Mouse (Mus musculus) intestine, embryonic 15.5 days (tissue): Measurements from ENCODE around the gene Pdzrn3. TPM values are rescaled to one million over a fixed set of nuclear protein-coding genes. Genes with fewer than 3 reads are reported as not detected.

Source experiments
- ATAC-seq: fragments of 200-750 bp; cut with Nextera tagmentation; 2 replicates; pipeline ENCODE4 v1.8.0; 2017; ENCODE audit warnings: moderate TSS enrichment, moderate library complexity
- H3K27ac ChIP-seq: fragments of 300-500 bp; sonication (generic); 2 replicates; pipeline ENCODE4 v1.5.1; 2015; ENCODE audit warnings: mild to moderate bottlenecking, inconsistent platforms
- H3K27me3 ChIP-seq: fragments of 300-500 bp; sonication (generic); replicated peaks from 2 replicates; pipeline ENCODE4 v1.6.1; 2015; ENCODE audit warnings: inconsistent platforms
- H3K36me3 ChIP-seq: fragments of 300-500 bp; sonication (generic); 2 replicates; pipeline ENCODE4 v1.6.1; 2015; ENCODE audit warnings: inconsistent platforms
- H3K4me1 ChIP-seq: fragments of 300-500 bp; sonication (generic); replicated peaks from 2 replicates; pipeline ENCODE4 v1.6.1; 2015; ENCODE audit warnings: inconsistent platforms
- H3K4me2 ChIP-seq: fragments of 300-500 bp; sonication (generic); replicated peaks from 2 replicates; pipeline ENCODE4 v1.6.1; 2015; ENCODE audit warnings: mild to moderate bottlenecking, inconsistent platforms
- H3K4me3 ChIP-seq: fragments of 300-500 bp; sonication (generic); replicated peaks from 2 replicates; pipeline ENCODE4 v1.5.1; 2015; ENCODE audit warnings: inconsistent platforms
- H3K9ac ChIP-seq: fragments of 300-500 bp; sonication (generic); 2 replicates; pipeline ENCODE4 v1.6.1; 2015; ENCODE audit warnings: inconsistent platforms
- H3K9me3 ChIP-seq: fragments of 300-500 bp; sonication (generic); 2 replicates; pipeline ENCODE4 v1.6.1; 2016; ENCODE audit warnings: inconsistent platforms
- WGBS: fragments of 180-500 bp; shearing (Covaris S2); methylation state at CpG from one replicate; pipeline ENCODE4 v1.1.7; 2015; 5-methylcytosine and 5-hydroxymethylcytosine counted together
- polyA plus RNA-seq: library from polyadenylated mRNA; unstranded; fragments of >200 nt; fragmentation: Nextera tagmentation; extraction: Ambion mirVana; gene quantifications from 2 replicates; pipeline ENCODE4 v1.2.1, GENCODE M21; 2015

The Pdzrn3 gene
- polyA plus RNA-seq, 1 experiment from 2014 or later = 10.3 TPM

- no peaks in the 10 kb centered on the region for H3K9me3 ChIP-seq
- no peak overlapping the region for H3K4me3 ChIP-seq
- H3K27ac ChIP-seq = no peak overlapping the region
- H3K36me3 ChIP-seq = no peaks in the 10 kb centered on the region
- peaks cover 10% of the 10 kb centered on the region; the same call in 1 of the 2 replicates for H3K4me1 ChIP-seq
- no peaks in the 10 kb centered on the region for H3K27me3 ChIP-seq
- ATAC-seq = no peak
- WGBS = 90% methylated on average over 15 of the region's 15 CpGs
- no peak overlapping the region for H3K9ac ChIP-seq
- H3K4me2 ChIP-seq = no peak overlapping the region
Measured at GRCm38 (mm10) chr6:101297563-101298520, 79.9 kb downstream of the Pdzrn3 start.

- Histone ChIP-seq H3K4me1 (peaks cover 11% of the 10 kb centered on the region; the same call in 1 of the 2 replicates), H3K36me3 (no peaks in the 10 kb centered on the region), H3K9me3 (no peaks in the 10 kb centered on the region), H3K27ac (no peak overlapping the region), H3K27me3 (no peaks in the 10 kb centered on the region), H3K4me2 (no peak overlapping the region), H3K4me3 (no peak overlapping the region), H3K9ac (no peak overlapping the region)
- 82% methylated on average over 8 of the region's 8 CpGs for WGBS
- ATAC-seq = no peak
Measured at GRCm38 (mm10) chr6:101296997-101297396, 80.7 kb downstream of the Pdzrn3 start.

- no peaks in the 10 kb centered on the region for H3K27me3 ChIP-seq
- no peak overlapping the region for H3K9ac ChIP-seq
- no peak overlapping the region for H3K27ac ChIP-seq
- no peak overlapping the region for H3K4me2 ChIP-seq
- H3K36me3 ChIP-seq = no peaks in the 10 kb centered on the region
- peaks cover 11% of the 10 kb centered on the region; the same call in 1 of the 2 replicates for H3K4me1 ChIP-seq
- no peak overlapping the region for H3K4me3 ChIP-seq
- H3K9me3 ChIP-seq = no peaks in the 10 kb centered on the region
- WGBS = 77% methylated on average over 8 of the region's 8 CpGs
- ATAC-seq = no peak
Measured at GRCm38 (mm10) chr6:101296280-101296679, 81.4 kb downstream of the Pdzrn3 start.

- Histone ChIP-seq H3K27me3 (no peaks in the 10 kb centered on the region), H3K9me3 (no peaks in the 10 kb centered on the region), H3K36me3 (no peaks in the 10 kb centered on the region), H3K4me3 (no peak overlapping the region), H3K4me2 (no peak overlapping the region), H3K9ac (no peak overlapping the region), H3K27ac (no peak overlapping the region), H3K4me1 (peaks cover 15% of the 10 kb centered on the region)
- peak; percentile 88 for ATAC-seq
- 40% methylated on average over 12 of the region's 12 CpGs for WGBS
Measured at GRCm38 (mm10) chr6:101293036-101293572, 84.6 kb downstream of the Pdzrn3 start.

- H3K36me3 ChIP-seq = no peaks in the 10 kb centered on the region
- 58% methylated on average over 2 of the region's 2 CpGs for WGBS
- H3K27ac ChIP-seq = no peak overlapping the region
- H3K4me1 ChIP-seq = peaks cover 20% of the 10 kb centered on the region
- no peak overlapping the region for H3K4me3 ChIP-seq
- no peaks in the 10 kb centered on the region for H3K9me3 ChIP-seq
- H3K4me2 ChIP-seq = no peak overlapping the region
- no peaks in the 10 kb centered on the region for H3K27me3 ChIP-seq
- no peak for ATAC-seq
- H3K9ac ChIP-seq = no peak overlapping the region
Measured at GRCm38 (mm10) chr6:101291944-101292343, 85.8 kb downstream of the Pdzrn3 start.

GRCm38 (mm10) chr6:101290160-101290559, 87.5 kb downstream of the Pdzrn3 start:
- Histone ChIP-seq H3K9ac (no peak overlapping the region), H3K36me3 (no peaks in the 10 kb centered on the region), H3K27ac (no peak overlapping the region), H3K4me3 (no peak overlapping the region), H3K9me3 (no peaks in the 10 kb centered on the region), H3K4me2 (no peak overlapping the region), H3K4me1 (peaks cover 29% of the 10 kb centered on the region), H3K27me3 (no peaks in the 10 kb centered on the region)
- no peak for ATAC-seq
- WGBS = 31% methylated on average over 2 of the region's 2 CpGs

GRCm38 (mm10) chr6:101289428-101289827, 88.3 kb downstream of the Pdzrn3 start:
- no peaks in the 10 kb centered on the region for H3K36me3 ChIP-seq
- no peak overlapping the region for H3K27ac ChIP-seq
- WGBS = 71% methylated on average over 4 of the region's 4 CpGs
- peaks cover 35% of the 10 kb centered on the region for H3K4me1 ChIP-seq
- no peak for ATAC-seq
- no peaks in the 10 kb centered on the region for H3K27me3 ChIP-seq
- no peaks in the 10 kb centered on the region for H3K9me3 ChIP-seq
- H3K4me2 ChIP-seq = no peak overlapping the region
- H3K4me3 ChIP-seq = no peak overlapping the region
- H3K9ac ChIP-seq = no peak overlapping the region

GRCm38 (mm10) chr6:101287566-101288173, 90.0 kb downstream of the Pdzrn3 start:
- no peak overlapping the region for H3K4me2 ChIP-seq
- 63% methylated on average over 5 of the region's 5 CpGs for WGBS
- H3K27me3 ChIP-seq = no peaks in the 10 kb centered on the region
- peaks cover 33% of the 10 kb centered on the region for H3K4me1 ChIP-seq
- H3K9me3 ChIP-seq = no peaks in the 10 kb centered on the region
- no peak overlapping the region for H3K9ac ChIP-seq
- no peak overlapping the region for H3K27ac ChIP-seq
- no peak overlapping the region for H3K4me3 ChIP-seq
- no peaks in the 10 kb centered on the region for H3K36me3 ChIP-seq
- ATAC-seq = peak; percentile 86

GRCm38 (mm10) chr6:101287077-101287476, 90.6 kb downstream of the Pdzrn3 start:
- H3K4me3 ChIP-seq = no peak overlapping the region
- no peaks in the 10 kb centered on the region for H3K9me3 ChIP-seq
- peaks cover 33% of the 10 kb centered on the region for H3K4me1 ChIP-seq
- H3K36me3 ChIP-seq = no peaks in the 10 kb centered on the region
- H3K27ac ChIP-seq = no peak overlapping the region
- no peaks in the 10 kb centered on the region for H3K27me3 ChIP-seq
- H3K9ac ChIP-seq = no peak overlapping the region
- no peak for ATAC-seq
- no peak overlapping the region for H3K4me2 ChIP-seq
- 83% methylated on average over 2 of the region's 2 CpGs for WGBS

- Histone ChIP-seq H3K36me3 (no peaks in the 10 kb centered on the region), H3K9ac (no peak overlapping the region), H3K4me2 (no peak overlapping the region), H3K4me1 (peaks cover 34% of the 10 kb centered on the region; the same call in 1 of the 2 replicates), H3K9me3 (no peaks in the 10 kb centered on the region), H3K27me3 (no peaks in the 10 kb centered on the region), H3K4me3 (no peak overlapping the region), H3K27ac (0 out of 2 replicates have a peak overlapping the region, but pooled peaks have one; percentile 36)
- no peak for ATAC-seq
- WGBS = 55% methylated on average over 6 of the region's 6 CpGs
Measured at GRCm38 (mm10) chr6:101284368-101284955, 93.2 kb downstream of the Pdzrn3 start.

GRCm38 (mm10) chr6:101283891-101284290, 93.8 kb downstream of the Pdzrn3 start:
- WGBS = 52% methylated on average over 3 of the region's 3 CpGs
- Histone ChIP-seq H3K9me3 (no peaks in the 10 kb centered on the region), H3K4me1 (peaks cover 34% of the 10 kb centered on the region; the same call in 1 of the 2 replicates), H3K27ac (0 out of 2 replicates have a peak overlapping the region, but pooled peaks have one; percentile 36), H3K4me2 (no peak overlapping the region), H3K9ac (no peak overlapping the region), H3K4me3 (no peak overlapping the region), H3K27me3 (no peaks in the 10 kb centered on the region), H3K36me3 (no peaks in the 10 kb centered on the region)
- ATAC-seq = no peak

- Histone ChIP-seq H3K27me3 (no peaks in the 10 kb centered on the region), H3K4me2 (no peak overlapping the region), H3K27ac (no peak overlapping the region), H3K4me3 (no peak overlapping the region), H3K9ac (no peak overlapping the region), H3K9me3 (no peaks in the 10 kb centered on the region), H3K4me1 (peaks cover 35% of the 10 kb centered on the region), H3K36me3 (no peaks in the 10 kb centered on the region)
- no peak for ATAC-seq
- 39% methylated on average over 3 of the region's 3 CpGs for WGBS
Measured at GRCm38 (mm10) chr6:101281644-101282043, 96.1 kb downstream of the Pdzrn3 start.
